Mouse (Mus musculus) skeletal muscle tissue, adult 2 months (tissue): Measurements from ENCODE around the gene Nit1.
A peak's percentile ranks its signal among the peaks of the same experiment; 100 is the strongest.

ENCODE experiments used
- DNase-seq: peaks from one replicate; pipeline ENCODE4 v3.0.0-alpha.2; 2012; ENCODE audit warnings: low read depth, low spot score

Nit1 gene

DNA sequence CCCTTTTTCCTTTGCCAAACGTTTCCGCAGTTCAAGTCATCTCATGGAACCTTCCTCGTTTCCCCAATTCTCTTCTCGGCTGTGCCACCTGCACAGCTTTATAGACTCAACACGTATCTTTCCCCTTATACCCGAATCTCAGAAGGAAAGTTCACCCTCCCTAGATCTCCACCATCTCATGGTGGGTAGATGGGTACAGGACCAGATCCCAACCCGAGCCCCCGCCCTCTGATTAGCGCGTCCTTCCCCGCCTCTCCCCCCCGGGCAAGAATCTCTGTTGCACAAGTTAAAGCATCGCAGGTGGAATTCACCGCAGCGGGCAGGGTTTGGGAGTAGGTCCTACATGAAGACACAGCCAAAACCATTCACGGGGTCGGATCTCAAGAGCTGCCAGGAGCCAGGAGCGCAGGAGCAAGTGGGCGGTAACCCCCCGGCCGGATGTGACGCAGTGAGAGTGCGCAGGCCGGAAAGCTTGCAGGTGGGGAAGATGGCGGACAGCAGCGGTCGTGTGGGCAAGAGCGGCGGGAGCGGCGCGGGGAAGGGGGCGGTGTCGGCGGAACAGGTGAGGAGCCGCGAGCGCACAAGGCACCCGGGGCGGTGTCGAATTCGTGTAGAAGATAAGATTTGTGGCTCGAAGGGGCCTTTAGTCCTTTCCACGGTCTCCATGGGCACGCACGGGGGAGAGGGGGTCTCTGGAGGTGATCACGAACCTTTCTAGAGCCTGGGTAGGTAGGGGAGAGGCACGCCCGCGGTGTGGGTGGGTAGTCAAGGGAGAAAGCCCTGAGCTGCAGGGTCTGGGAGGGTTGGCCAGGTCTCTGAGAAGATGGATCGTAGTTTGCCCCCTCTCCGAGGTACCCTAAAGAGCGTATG is at the start of gene Nit1, which contains the start of gene Pfdn2:
Nit1 (minus strand) TSS at position 422 of the 870 bp plus-strand sequence.
Pfdn2 (plus strand) TSS at position 446 of the 870 bp plus-strand sequence.
- DNase-seq: peak; percentile 87

DNA sequence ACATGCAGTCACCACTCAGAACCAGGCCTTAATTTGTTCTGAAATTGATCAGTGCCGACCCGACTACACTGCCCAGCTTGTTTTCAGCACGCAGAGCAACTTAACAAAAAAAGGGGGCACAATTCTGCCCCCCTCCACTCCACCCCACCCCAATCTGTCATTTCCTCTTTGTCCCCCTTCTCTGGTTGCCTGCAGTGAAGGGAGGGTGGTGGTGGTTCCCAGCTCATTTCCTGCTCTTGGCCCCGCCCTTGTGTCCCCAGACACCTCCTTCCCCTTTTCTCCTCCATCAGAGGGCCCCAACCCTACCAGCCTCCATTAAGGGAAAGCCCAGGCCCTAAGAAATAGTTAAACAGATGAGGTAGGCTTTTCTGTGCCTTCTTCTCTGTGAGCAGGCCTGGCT is 44.7 kb upstream of the Nit1 start:
- DNase-seq: peak; percentile 39

DNA sequence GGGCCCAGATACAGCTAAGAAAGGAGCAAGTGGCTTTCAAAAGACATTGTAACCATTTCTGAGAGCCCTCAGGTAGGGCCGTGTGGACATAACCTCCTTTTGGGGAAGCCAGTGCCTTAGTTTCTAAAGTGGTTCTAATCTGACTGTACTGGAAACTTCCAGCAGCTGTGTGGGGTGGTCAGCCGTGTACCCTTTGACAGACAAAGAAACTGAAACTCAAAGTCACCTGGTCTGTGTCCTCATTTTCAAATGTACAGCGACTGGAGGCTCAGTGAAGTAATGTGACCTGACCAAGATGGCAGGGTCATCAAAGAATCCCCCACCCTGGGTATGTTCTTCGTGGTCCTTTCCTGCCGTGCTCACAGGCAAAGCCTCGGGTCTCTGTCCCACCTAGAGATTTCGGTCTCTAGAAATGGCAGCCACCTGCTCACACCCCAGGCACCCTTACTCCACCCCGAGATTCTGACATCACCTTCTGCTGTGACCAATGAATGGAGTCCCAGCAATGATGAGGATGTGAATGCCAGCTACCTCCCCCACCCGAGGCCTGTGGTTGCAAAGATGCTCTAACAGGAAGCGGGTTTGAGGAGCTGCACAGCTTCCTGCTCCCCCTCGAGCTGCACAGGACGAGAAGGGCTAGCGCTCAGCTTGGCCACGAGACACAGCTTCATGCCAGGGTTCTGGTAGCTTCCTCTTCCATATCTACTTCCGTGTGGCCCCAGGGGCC is 43.1 kb upstream of the Nit1 start, which contains the start of gene Arhgap30:
Arhgap30 (plus strand) TSS at position 579 of the 727 bp plus-strand sequence.
- DNase-seq: peak; percentile 75

DNA sequence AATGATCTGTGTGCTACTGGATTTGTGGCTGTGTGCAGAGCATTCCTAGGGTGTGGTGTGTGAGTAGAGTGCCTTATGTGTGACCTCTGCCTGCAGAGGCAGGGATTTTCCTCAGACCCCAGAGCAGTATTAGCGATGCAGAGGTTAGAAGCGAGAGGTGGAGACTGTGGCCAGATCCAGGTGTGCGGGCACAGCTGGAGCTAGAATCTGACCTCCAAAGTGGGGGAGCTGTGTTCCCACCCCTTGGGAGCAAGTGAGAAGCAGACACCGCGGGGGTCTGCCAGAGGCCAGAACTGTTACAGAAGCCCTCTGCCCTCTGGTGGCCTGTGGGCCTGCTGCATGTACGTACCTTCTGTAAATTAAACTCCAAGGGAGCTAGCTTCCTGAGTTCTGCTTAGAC is 41.7 kb upstream of the Nit1 start:
- DNase-seq: no peak

DNA sequence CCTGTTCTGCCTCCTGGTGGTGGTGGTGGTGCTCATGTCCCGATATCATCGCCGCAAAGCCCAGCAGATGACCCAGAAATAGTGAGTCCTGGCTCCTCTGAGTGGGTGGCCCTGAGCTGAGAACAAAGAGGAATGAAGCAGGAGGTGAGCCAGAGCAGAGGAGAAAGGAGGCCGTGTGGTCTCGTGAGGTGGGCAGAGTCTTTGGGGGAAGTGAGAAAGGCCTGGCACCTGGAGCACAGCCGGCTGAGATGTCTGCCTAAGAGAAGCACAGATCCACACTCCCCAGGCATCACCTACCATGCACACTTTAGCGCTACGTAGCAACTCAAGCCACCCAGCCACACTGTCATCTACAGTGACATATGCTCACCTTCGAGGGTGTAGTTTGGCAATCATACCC is 39.7 kb upstream of the Nit1 start:
- DNase-seq: no peak

DNA sequence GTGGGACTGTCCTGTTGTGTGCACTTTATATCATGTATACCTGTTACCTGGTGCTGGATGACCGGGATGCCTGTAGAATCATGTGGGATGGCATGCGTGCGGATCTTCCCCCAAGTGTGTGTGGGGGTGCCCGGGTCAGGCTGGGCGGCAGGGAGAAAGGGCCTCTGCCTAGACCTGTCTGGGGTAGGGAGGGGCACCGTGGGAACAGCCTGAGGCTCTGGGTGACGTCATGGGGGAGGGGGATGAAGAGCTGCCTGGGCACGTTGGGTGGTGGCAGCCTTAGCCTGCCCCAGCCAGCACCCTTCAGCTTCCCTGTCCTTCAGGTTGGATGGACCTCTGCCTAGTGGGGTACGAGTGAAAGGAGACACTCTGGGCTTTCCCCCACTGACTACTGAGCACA is 38.9 kb upstream of the Nit1 start:
- DNase-seq: no peak

DNA sequence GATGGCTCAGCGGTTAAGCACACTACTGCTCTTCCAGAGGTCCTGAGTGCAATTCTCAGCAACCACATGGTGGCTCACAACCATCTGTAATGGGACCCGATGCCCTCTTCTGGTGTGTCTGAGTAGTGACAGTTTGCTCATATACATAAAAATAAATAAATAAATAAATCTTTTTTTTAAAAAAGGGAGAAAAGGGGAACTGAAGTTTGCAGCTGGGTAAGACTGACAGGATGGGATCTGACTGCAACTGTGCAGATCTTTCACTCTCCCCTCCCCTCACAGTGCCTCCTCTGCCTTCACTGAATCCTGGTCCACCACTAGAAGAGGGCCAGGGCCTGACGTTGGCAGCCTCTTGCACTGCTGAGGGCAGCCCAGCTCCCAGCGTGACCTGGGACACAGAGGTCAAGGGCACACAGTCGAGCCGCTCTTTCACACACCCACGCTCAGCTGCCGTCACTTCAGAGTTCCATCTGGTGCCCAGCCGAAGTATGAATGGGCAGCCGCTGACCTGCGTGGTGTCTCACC is 36.7 kb upstream of the Nit1 start:
- no peak for DNase-seq

DNA sequence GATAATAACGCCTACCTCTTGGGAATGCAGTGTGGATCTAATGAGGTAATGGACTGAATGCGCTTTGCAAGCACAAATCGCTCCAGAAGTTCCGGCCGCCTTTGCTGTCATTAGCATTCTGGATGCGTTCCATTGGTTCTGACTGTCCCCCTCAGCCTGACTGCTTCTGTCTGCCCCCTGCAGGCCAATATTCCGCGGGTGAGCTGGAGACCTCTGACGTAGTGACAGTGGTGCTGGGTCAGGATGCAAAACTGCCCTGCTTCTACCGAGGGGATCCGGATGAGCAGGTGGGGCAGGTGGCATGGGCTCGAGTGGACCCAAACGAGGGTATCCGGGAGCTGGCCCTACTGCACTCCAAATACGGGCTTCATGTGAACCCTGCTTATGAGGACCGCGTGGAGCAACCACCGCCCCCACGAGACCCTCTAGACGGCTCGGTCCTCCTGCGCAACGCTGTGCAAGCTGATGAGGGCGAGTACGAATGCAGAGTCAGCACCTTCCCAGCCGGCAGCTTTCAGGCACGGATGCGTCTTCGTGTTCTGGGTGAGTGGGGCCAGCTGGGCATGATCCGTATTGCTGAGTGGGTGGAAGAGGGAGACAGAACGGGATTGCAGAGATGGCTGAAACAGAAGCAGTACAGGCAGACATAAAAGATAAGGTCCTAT is 34.6 kb upstream of the Nit1 start:
- DNase-seq: peak; percentile 52

DNA sequence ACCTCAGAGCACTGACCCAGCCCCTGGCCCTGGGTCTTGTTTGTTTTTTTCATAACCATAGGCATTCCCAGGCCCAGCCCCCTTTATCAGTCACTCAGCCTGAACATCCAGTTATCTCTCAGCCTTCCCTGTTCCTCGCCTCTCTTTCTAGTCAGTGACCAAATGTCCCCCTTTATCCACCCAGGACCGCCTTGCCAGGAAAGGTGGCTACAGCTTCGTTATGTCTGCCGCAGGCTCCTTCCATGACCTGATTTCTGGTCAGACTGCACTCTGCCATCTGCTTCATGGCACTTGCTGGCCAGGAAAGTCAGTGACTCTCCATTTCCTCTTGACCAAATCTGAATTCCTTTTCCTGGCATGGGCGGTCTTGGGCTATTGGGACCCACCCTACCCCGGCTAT is 32.9 kb upstream of the Nit1 start:
- DNase-seq: no peak

DNA sequence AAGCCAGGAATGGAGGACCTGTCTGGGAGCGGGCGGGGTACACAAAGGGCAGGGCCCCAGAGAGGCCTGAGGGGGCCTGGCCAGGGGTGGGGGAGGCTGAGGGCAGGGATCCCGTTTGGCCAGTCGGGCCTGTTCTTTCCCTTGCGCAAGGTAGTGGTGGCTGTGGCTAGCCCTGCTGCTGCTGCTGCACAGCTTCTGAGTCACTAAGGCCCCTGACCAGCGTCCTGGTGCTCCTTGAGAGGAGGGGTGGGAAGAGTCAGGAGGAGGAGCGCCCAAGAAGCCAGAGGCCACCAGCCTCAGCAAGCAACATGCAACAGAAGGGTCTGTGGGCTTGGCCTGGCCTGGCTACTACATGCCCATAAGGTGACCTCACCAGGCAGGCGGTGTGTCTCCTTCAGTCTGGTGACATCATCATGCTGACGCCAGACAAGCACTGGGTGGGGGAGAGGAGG is 30.2 kb upstream of the Nit1 start:
- no peak for DNase-seq

DNA sequence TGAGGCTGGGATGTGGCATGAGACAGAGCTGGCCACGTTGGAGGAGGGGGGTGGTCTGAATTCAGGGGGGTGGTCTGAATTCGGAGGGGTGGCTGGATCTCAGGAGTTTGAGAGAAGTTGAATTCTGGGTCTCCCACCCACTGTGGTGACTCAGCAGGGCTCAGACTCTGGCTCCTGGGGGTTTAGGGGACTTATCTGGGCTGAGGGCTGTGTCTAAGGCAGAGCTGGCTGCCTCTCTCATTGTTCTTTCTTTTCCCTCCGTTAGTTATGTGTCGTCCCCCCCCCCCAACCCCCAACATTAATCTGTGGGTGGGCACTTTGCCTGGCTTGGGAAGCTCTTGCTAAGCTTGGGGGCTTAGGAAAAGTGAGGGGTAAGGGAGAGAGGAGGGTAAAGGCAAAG is 28.5 kb upstream of the Nit1 start:
- no peak for DNase-seq

DNA sequence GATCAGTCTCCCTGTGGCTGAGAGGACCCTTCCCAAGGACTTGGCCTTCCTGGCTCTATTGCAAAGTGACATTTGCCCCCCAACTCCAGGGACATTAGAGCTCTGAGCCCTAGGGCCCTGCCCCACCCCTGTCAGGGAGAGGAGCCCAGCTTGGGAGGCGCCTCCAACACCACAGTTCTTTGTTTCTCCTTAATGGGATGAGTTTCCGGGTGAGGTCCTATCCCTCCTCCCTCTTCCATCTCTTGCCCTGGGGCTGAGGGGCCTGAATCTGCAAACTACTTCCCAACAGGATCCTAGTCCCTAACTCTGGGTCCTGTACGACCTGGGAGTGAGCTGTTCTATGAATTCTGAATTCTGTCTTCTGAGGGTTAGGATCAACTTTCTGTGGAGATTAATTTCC is 27.4 kb upstream of the Nit1 start:
- no peak for DNase-seq

DNA sequence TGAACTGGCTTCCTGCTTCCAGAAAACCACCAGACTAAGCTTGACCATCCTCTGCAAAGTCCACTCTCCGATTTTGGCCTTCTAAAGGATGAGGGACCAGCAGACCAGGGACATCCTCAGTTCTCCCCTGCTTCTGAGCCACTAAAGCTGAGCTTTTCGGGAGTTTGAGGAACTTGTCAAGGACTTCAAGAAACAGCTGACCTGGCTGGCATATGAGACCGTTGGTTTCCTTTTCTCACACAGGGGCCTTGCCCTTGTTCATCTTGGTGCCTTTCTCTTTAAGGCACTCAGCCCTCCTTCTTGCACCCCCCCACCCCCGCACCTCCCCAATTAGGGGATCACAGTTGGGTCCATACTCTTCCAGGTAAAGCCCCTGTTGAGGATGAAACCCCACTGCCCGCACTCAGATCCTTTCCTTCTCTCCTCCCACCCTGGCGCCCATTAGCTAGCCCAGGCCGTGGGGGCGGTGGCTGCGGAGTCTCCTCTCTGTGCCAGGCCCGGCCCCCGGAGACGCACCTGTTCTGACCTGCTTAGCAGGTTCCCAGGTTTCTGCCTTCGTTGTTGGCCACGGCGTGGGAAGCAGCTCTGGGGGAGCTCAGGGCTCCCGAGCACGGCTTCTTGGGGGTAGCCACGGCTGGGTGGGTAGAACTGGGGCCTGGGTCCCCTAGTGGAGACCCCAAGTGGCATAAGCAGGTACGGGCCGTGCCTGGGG is 24.6 kb upstream of the Nit1 start, which contains the start of gene Nectin4:
Nectin4 (plus strand) TSS at position 255 of the 712 bp plus-strand sequence.
- no peak for DNase-seq

DNA sequence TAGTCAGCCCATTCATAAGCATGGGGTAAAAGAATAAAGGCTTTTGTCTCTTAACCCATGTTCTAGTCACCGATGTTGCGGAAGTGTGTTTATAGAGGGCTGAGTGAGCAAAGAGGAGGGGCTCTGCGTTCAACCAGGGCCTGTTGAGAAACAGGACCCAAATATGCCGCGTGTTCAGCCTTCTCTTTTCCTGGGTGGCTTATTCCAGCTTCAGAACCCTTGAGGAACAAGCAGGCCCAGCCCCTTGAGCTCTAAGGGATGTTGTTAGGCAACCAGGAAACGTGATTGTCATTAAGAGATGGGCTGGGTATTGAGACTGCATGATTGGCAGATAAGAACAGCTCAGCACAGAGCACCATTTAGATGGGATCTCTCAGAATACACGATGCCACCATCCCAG is 20.5 kb upstream of the Nit1 start:
- DNase-seq: no peak

DNA sequence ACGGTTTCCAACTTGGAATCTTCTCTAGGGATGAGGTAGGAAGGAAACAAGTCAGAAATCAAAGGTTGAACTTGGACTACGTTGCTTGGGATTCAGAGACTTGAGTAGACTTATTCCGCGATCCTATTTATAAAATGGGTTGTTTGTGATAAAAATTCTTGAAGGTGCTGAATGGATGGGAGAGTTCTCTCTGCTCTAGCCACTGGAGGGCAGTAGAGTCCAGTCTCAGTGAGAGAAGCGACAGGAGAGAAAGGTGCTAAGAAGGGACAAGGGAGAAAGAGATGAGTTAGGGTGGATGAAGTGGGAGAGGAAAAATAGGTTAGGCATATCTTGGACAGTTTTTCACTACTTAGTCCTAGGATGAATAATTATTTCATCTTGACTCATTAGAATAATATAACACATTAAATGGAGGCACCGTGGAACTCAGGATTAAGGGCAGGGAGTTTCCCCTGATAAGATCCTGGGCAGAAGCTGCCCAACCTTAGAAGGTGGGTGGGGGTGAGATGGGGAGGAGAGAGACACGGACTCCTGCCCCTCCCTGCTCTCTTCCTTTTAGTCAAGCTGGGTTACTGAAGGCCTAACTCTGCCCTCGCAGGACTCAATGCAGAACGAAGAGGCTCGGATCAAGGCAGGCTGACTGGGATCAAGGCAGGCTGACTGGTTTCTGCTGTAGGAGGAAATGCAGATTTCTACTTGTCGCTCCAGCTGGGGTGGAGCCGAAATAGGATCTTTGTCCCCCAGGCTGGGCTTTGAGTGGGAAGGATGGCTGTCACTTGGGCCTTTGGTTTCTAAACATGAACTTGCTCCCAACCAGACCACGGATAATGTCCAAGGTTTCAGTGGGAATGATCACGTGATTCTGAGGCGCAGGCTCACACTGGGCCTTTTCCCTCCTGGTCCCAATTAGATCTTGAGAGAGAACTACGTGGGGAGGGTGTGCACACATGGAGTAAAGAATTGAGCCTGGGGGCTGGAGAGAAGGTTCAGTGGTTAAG is 16.0 kb upstream of the Nit1 start:
- peak; percentile 46 for DNase-seq

DNA sequence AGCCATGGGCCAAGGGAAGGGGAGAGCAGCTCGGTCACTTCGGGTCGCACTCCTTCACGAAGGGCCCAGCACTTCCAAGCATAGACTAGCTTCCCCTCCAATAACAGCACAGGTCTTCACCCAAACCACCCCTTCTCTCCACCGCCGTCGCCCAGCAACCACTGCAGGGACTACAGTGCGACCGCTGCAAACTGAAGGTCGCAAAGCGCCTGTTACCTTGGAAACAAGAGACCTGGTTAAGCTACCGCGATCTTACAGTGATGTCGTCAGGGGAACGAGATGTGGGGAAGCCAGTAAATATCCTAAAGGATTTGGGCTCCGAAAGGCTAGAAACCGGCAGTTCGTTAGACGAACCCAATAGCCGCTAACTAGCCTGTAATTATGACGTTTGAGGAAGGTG is 15.2 kb upstream of the Nit1 start, which contains the start of gene Klhdc9:
Klhdc9 (minus strand) TSS at position 143 of the 400 bp plus-strand sequence.
- peak; percentile 84 for DNase-seq

DNA sequence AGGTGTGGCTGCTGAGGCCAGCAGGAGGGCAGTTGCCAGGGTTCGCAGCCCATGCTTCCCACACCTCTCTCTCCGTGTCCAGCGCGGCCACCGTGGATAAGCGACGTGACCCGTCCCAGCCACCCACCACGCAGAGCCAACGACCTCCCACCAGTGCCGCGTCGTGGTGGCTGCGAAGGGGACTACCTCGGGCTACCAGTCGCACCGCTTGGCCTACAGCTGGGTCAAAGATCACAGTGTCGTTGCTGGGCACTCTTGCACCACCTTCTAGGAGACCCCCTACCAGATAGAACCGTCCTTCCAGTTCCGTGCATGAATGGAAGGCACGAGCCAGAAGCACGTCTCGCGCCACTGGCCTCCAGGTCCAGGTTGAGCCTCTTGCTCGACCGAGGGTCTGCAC is 14.8 kb upstream of the Nit1 start:
- DNase-seq: no peak

DNA sequence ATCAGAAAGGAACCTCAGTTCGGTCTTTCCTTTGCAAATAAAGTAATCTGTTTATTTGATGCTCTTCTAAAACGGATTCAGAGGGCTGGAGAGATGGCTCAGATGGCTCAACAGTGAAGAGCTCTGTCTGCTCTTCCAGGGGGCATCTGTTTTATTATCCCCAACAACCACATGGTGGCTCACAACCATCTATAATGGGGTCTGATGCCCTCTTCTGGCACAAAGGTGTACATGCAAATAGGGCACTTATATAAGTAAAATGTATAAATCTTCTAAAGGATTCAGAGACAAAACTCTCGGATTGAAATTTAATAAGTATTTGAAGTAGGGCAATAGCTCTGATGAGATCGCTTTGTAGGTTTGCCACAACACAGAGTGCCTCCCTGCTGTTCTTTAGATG is 13.0 kb upstream of the Nit1 start:
- no peak for DNase-seq

DNA sequence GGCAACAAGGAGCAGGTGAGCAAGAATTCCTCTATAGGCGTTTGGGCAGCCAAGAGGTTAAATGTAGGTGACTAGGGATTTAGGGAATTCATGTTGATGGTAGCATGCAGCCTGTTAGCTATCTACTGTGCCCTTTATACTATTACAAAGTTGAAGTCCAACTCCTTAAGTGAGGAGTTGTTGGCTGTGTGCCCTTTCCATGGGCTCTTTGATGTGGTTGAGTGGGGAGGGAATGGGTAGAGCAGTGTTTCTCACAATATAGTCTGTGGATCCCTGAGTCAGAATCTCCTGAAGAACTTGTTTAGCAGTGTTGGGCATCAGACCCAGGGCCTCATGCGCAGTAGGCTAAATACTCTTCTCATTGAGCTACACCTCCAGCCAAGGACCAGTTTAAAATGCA is 11.4 kb upstream of the Nit1 start:
- DNase-seq: no peak

DNA sequence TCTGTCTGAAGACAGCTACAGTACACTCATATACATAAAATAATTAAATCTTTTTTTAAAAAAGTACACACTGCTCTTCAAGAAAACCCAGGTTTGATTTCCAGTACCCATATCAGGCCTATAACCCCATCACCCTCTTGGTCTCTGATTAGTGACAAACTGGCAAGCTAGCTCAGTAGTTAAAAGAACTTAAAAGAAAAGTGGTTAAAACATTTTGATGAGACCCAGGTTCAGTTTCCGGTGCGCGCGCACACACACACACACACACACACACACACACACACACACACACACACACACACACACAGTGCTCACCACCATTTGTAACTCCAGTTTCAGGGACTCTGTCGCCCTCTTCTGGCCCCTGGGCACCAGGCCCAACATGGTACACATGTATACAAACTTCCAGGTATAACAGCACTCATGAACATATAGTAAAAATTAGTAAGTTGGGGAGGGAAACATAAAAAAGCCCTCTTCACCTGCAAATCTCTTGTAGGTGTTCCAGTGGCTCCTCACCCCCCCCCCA is 10.4 kb upstream of the Nit1 start:
- no peak for DNase-seq
